ENCODE assay signal across 25 mouse cellular contexts in the genomic region with DNA sequence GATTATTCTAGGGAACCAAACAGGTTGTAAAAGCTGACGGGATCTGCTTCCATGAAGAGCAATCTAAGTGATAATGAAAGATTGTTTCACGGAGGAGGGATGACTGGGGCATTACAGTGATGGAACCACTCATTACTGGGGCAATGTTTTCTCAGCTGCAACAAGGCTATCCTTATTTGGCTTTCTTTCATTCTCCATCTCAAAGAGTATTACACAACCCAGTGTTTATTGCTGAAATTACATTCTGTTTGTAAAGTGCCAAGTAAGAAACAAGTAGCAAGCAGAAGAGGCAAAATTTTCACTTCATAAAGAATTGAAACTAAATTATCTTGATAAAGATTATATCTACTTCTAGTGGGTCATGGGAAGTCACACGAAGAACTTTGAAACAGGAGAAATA.
DNase-seq lines count a peak whose midpoint lies in the region; ATAC-seq and TF ChIP-seq lines count a peak whose summit lies in the region.
"Had no signal": no experiment of that assay in that cellular context is flagged by ENCODE, and none has a peak within 500 bp of the region (broad histone marks: within the 10 kb centered on the region; RNA-seq: fewer than 3 reads in every experiment).

No protein-coding gene starts in this region.

- H3K4me1 ChIP-seq in lung, postnatal 0 days (ENCODE audit: insufficient read depth, low read depth, low read length) = no peaks in the 10 kb centered on the region
- H3K4me1 ChIP-seq in forebrain, embryonic 14.5 days (ENCODE audit: control insufficient read depth, insufficient read depth, low read length) = no peaks in the 10 kb centered on the region
- no peaks in the 10 kb centered on the region for H3K4me1 ChIP-seq in heart, embryonic 10.5 days
- H3K4me1 ChIP-seq: embryonic facial prominence, embryonic 10.5 days; embryonic facial prominence, embryonic 12.5 days; forebrain, embryonic 13.5 days had no signal

- no peaks in the 10 kb centered on the region for H3K9me3 ChIP-seq in lung, postnatal 0 days (ENCODE audit: low read length)
- no peaks in the 10 kb centered on the region for H3K9me3 ChIP-seq in forebrain, embryonic 14.5 days (replicated peaks; ENCODE audit: control insufficient read depth, low read length)
- H3K9me3 ChIP-seq in heart, embryonic 10.5 days = no peaks in the 10 kb centered on the region
- H3K9me3 ChIP-seq: embryonic facial prominence, embryonic 10.5 days; embryonic facial prominence, embryonic 12.5 days; forebrain, embryonic 13.5 days; G1E had no signal

- no peak overlapping the region for H3K4me2 ChIP-seq in lung, postnatal 0 days (replicated peaks; ENCODE audit: low read depth, low read length)
- H3K4me2 ChIP-seq in myocyte (ENCODE audit: low read depth) = no peak overlapping the region
- no peak overlapping the region for H3K4me2 ChIP-seq in forebrain, embryonic 14.5 days (ENCODE audit: low read length)
- H3K4me2 ChIP-seq: embryonic facial prominence, embryonic 12.5 days; forebrain, embryonic 13.5 days had no signal

- no peak overlapping the region for H3ac ChIP-seq in myocyte (ENCODE audit: control insufficient read depth, insufficient read length)

- H3K27ac ChIP-seq in lung, postnatal 0 days (ENCODE audit: low read length) = no peak overlapping the region
- H3K27ac ChIP-seq in forebrain, embryonic 14.5 days (ENCODE audit: low read depth, low read length) = no peak overlapping the region
- no peak overlapping the region for H3K27ac ChIP-seq in heart, embryonic 10.5 days
- H3K27ac ChIP-seq: embryonic facial prominence, embryonic 10.5 days; embryonic facial prominence, embryonic 12.5 days; forebrain, embryonic 13.5 days had no signal

- no peaks in the 10 kb centered on the region for H3K36me3 ChIP-seq in lung, postnatal 0 days (ENCODE audit: insufficient read depth, low read length)
- H3K36me3 ChIP-seq in myocyte (ENCODE audit: control insufficient read depth, insufficient read depth) = no peaks in the 10 kb centered on the region
- H3K36me3 ChIP-seq in forebrain, embryonic 14.5 days (ENCODE audit: control insufficient read depth, insufficient read depth, low read length) = no peaks in the 10 kb centered on the region
- H3K36me3 ChIP-seq in heart, embryonic 10.5 days = no peaks in the 10 kb centered on the region
- H3K36me3 ChIP-seq: embryonic facial prominence, embryonic 10.5 days; embryonic facial prominence, embryonic 12.5 days; G1E had no signal

- no peak overlapping the region for H3K4me3 ChIP-seq in lung, postnatal 0 days (ENCODE audit: low read depth, low read length)
- H3K4me3 ChIP-seq in myocyte = no peak overlapping the region
- no peak overlapping the region for H3K4me3 ChIP-seq in forebrain, embryonic 14.5 days (ENCODE audit: low read depth, low read length)
- H3K4me3 ChIP-seq in heart, embryonic 10.5 days = no peak overlapping the region
- H3K4me3 ChIP-seq: embryonic facial prominence, embryonic 10.5 days; embryonic facial prominence, embryonic 12.5 days; forebrain, embryonic 13.5 days had no signal

- TF ChIP-seq EP300 in lung, postnatal 0 days (IDR thresholded peaks at IDR 0.05) = no peak

- H3K9ac ChIP-seq in lung, postnatal 0 days (replicated peaks; ENCODE audit: low read depth) = no peak overlapping the region
- H3K9ac ChIP-seq in forebrain, embryonic 14.5 days (ENCODE audit: low read length) = no peak overlapping the region
- H3K9ac ChIP-seq: embryonic facial prominence, embryonic 12.5 days; forebrain, embryonic 13.5 days had no signal

- no peak for TF ChIP-seq POLR2A in myocyte (IDR thresholded peaks at IDR 0.05; ENCODE audit: insufficient read length, low read depth)

- no peaks in the 10 kb centered on the region for H3K79me2 ChIP-seq in myocyte (ENCODE audit: control insufficient read depth, insufficient read depth)

- DNase-seq in lung, postnatal 0 days (ENCODE audit: low spot score) = peak; percentile 19
- DNase-seq in lung, postnatal 4 days = no peak
- peak; percentile 17 for DNase-seq in Muller cell, postnatal 12 days (ENCODE audit: inconsistent ontology term)
- peak; percentile 52 for DNase-seq in adipocyte (ENCODE audit: low spot score)
- DNase-seq in forebrain, embryonic 14.5 days (ENCODE audit: low spot score) = no peak
- DNase-seq in heart, embryonic 10.5 days (ENCODE audit: low spot score) = no peak
- no peak for DNase-seq in right cerebral cortex, postnatal 4 days
- DNase-seq: adrenal gland, adult 2 months; adrenal gland, postnatal 10 days; adrenal gland, postnatal 25 days; cerebellum, adult 11-12 months; cerebellum, adult 2 months; cerebellum, adult 9-10 months; cerebellum, postnatal 10 days; cerebellum, postnatal 25 days had no signal

- H3K27me3 ChIP-seq in lung, postnatal 0 days (replicated peaks; ENCODE audit: insufficient read depth, low read length) = no peaks in the 10 kb centered on the region
- H3K27me3 ChIP-seq in myocyte (ENCODE audit: control insufficient read depth, insufficient read depth, insufficient read length) = no peaks in the 10 kb centered on the region
- no peaks in the 10 kb centered on the region for H3K27me3 ChIP-seq in forebrain, embryonic 14.5 days (replicated peaks; ENCODE audit: control insufficient read depth, insufficient read depth, low read length)
- no peaks in the 10 kb centered on the region for H3K27me3 ChIP-seq in heart, embryonic 10.5 days (ENCODE audit: insufficient read depth, poor library complexity, severe bottlenecking)
- H3K27me3 ChIP-seq: CH12.LX; embryonic facial prominence, embryonic 12.5 days; forebrain, embryonic 13.5 days; Patski had no signal

- no peak for ATAC-seq in lung, postnatal 0 days
- ATAC-seq in forebrain, embryonic 14.5 days = no peak
- ATAC-seq: activated CD4-positive, CD25-positive, alpha-beta regulatory T cell, adult 4 months; CD4-positive, CD25-positive, alpha-beta regulatory T cell, adult 4 months; forebrain, embryonic 13.5 days; forebrain, embryonic 16.5 days; Patski had no signal

- no peak for TF ChIP-seq CTCF in lung, postnatal 0 days (IDR thresholded peaks at IDR 0.05)

- 71% methylated on average over 3 of the region's 3 CpGs for WGBS in lung, postnatal 0 days
- WGBS in forebrain, embryonic 14.5 days = 88% methylated on average over 3 of the region's 3 CpGs
- 68% methylated on average over 3 of the region's 3 CpGs for WGBS in heart, embryonic 10.5 days

TF ChIP-seq in myocyte, 11 proteins besides CTCF, POLR2A, EP300 and RAD21:
- TF ChIP-seq MYOD1 (IDR thresholded peaks at IDR 0.05; ENCODE audit: control insufficient read depth in 1 of 3, insufficient read length in 2 of 3, low read depth in 2 of 3) (peak in 1 of 3 experiments; percentile 30), SRF (IDR thresholded peaks at IDR 0.05; ENCODE audit: control insufficient read depth, insufficient read length, low read depth) (peak; percentile 30), CEBPB (IDR thresholded peaks at IDR 0.05; ENCODE audit: insufficient read depth, poor library complexity, severe bottlenecking) (peak; percentile 67; the same call in 1 of the 2 replicates), MYOG (IDR thresholded peaks at IDR 0.05; ENCODE audit: control insufficient read depth in 1 of 3, insufficient read depth in 1 of 3, insufficient read length in 2 of 3, low read depth in 2 of 3) (no peak)

Comparison
In these comparisons a context has a peak if more than half of its experiments do, and no peak if none do; other contexts are left out.
1. DNase-seq: peak in lung, postnatal 0 days (single experiment), Muller cell, postnatal 12 days (single experiment) and adipocyte (single experiment); none in lung, postnatal 4 days (0 of 2), forebrain, embryonic 14.5 days (single experiment), heart, embryonic 10.5 days (single experiment) and right cerebral cortex, postnatal 4 days (single experiment).